Mouse (Mus musculus): ENCODE results near the gene Sbno2.

- no peak for TF ChIP-seq CTCF (IDR thresholded peaks at IDR 0.05; ENCODE audit: borderline replicate concordance, control insufficient read depth, extremely low read depth, insufficient read depth, low read length, poor library complexity)
- no peak for TF ChIP-seq POLR2A (IDR thresholded peaks at IDR 0.05; ENCODE audit: control insufficient read depth, extremely low read depth, insufficient read depth, low read length, poor library complexity)
These were observed 48.3 kb upstream of the Sbno2 start for GRCm38 (mm10) chr10:80153713-80154112.
